Mouse (Mus musculus) embryonic facial prominence, embryonic 13.5 days (tissue): ENCODE measurements around the gene Senp8. TPM values are rescaled to one million over a fixed set of nuclear protein-coding genes. Genes with fewer than 3 reads are reported as not detected.

ENCODE experiments used
- ATAC-seq: fragments of 200-750 bp; cut with Nextera tagmentation; 2 replicates; pipeline ENCODE4 v1.8.0; 2017; ENCODE audit warnings: low read depth; ENCODE audit not compliant: insufficient number of reproducible peaks, insufficient read depth, low FRiP score, low TSS enrichment
- H3K27ac ChIP-seq: fragments of 300-500 bp; sonication (generic); 2 replicates; pipeline ENCODE4 v1.5.1; 2015; ENCODE audit warnings: moderate library complexity, mild to moderate bottlenecking, inconsistent platforms
- H3K27me3 ChIP-seq: fragments of 300-500 bp; sonication (generic); 2 replicates; pipeline ENCODE4 v1.6.1; 2015; ENCODE audit warnings: mild to moderate bottlenecking, inconsistent platforms
- H3K36me3 ChIP-seq: fragments of 300-500 bp; sonication (generic); 2 replicates; pipeline ENCODE4 v1.6.1; 2015; ENCODE audit warnings: mild to moderate bottlenecking, inconsistent platforms
- H3K4me1 ChIP-seq: fragments of 300-500 bp; sonication (generic); 2 replicates; pipeline ENCODE4 v1.6.1; 2015; ENCODE audit warnings: inconsistent platforms
- H3K4me2 ChIP-seq: fragments of 300-500 bp; sonication (generic); 2 replicates; pipeline ENCODE4 v1.6.1; 2015; ENCODE audit warnings: moderate library complexity, mild to moderate bottlenecking, inconsistent platforms
- H3K4me3 ChIP-seq: fragments of 300-500 bp; sonication (generic); 2 replicates; pipeline ENCODE4 v1.5.1; 2015; ENCODE audit warnings: mild to moderate bottlenecking, inconsistent platforms
- H3K9ac ChIP-seq: fragments of 300-500 bp; sonication (generic); 2 replicates; pipeline ENCODE4 v1.6.1; 2015; ENCODE audit warnings: mild to moderate bottlenecking, inconsistent platforms
- H3K9me3 ChIP-seq: fragments of 300-500 bp; sonication (generic); 2 replicates; pipeline ENCODE4 v1.6.1; 2016; ENCODE audit warnings: inconsistent platforms
- WGBS: fragments of 180-500 bp; shearing (Covaris S2); methylation state at CpG from one replicate; pipeline ENCODE4 v1.1.7; 2015; ENCODE audit warnings: mixed read lengths; 5-methylcytosine and 5-hydroxymethylcytosine counted together
- polyA plus RNA-seq: library from polyadenylated mRNA; unstranded; fragments of >200 nt; fragmentation: Nextera tagmentation; extraction: Ambion mirVana; gene quantifications from 2 replicates; pipeline ENCODE4 v1.2.1, GENCODE M21; 2015

Senp8 gene
- polyA plus RNA-seq, 1 experiment from 2014 or later: 11.4 TPM

DNA sequence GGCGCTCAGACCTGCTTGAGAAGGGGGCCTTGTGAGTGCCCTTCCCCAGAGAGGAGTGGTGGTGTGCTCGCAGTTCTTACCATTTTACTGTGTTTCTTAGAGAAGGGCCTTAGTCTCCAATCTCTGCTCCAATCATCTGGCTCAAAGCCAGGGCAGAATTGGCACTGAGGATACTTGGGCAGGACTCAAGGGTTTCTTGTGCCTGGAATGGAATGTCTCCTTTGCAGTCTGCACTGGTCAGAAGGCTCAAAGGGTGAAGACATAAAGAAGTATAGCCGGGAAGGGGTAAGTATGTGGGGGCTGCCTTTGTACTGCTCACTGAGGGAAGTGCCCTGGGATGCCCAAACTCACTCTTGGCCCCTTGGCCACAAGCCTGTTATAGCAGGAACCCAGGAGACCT, 41.3 kb downstream of the Senp8 start:
- Histone ChIP-seq H3K4me1 (0 out of 2 replicates have a peak, but pooled peaks cover 4% of the 10 kb centered on the region), H3K36me3 (no peaks in the 10 kb centered on the region), H3K4me2 (no peak overlapping the region), H3K27me3 (no peaks in the 10 kb centered on the region), H3K4me3 (no peak overlapping the region), H3K9ac (no peak overlapping the region), H3K9me3 (no peaks in the 10 kb centered on the region), H3K27ac (no peak overlapping the region)
- 81% methylated on average over 3 of the region's 3 CpGs for WGBS
- ATAC-seq: no peak

GRCm38 (mm10) chr9:59706850-59707825, 43.4 kb downstream of the Senp8 start:
- WGBS: 63% methylated on average over 10 of the region's 10 CpGs
- Histone ChIP-seq H3K9me3 (no peaks in the 10 kb centered on the region), H3K4me2 (no peak overlapping the region), H3K4me1 (peaks cover 4% of the 10 kb centered on the region; the same call in 1 of the 2 replicates), H3K36me3 (no peaks in the 10 kb centered on the region), H3K4me3 (no peak overlapping the region), H3K27me3 (no peaks in the 10 kb centered on the region), H3K27ac (no peak overlapping the region), H3K9ac (no peak overlapping the region)
- no peak for ATAC-seq

GRCm38 (mm10) chr9:59703099-59703498, 47.4 kb downstream of the Senp8 start:
- H3K27me3 ChIP-seq: no peaks in the 10 kb centered on the region
- no peak overlapping the region for H3K4me3 ChIP-seq
- H3K27ac ChIP-seq: no peak overlapping the region
- no peak for ATAC-seq
- H3K4me2 ChIP-seq: no peak overlapping the region
- WGBS: 57% methylated on average over 6 of the region's 6 CpGs
- no peaks in the 10 kb centered on the region for H3K9me3 ChIP-seq
- H3K4me1 ChIP-seq: no peaks in the 10 kb centered on the region; the same call in 1 of the 2 replicates
- H3K36me3 ChIP-seq: no peaks in the 10 kb centered on the region
- H3K9ac ChIP-seq: no peak overlapping the region

GRCm38 (mm10) chr9:59701094-59701493, 49.4 kb downstream of the Senp8 start:
- Histone ChIP-seq H3K9ac (no peak overlapping the region), H3K36me3 (no peaks in the 10 kb centered on the region), H3K9me3 (no peaks in the 10 kb centered on the region), H3K27me3 (no peaks in the 10 kb centered on the region), H3K4me3 (no peak overlapping the region), H3K4me2 (no peak overlapping the region), H3K4me1 (no peaks in the 10 kb centered on the region; the same call in 1 of the 2 replicates), H3K27ac (no peak overlapping the region)
- 77% methylated on average over 7 of the region's 7 CpGs for WGBS
- no peak for ATAC-seq

GRCm38 (mm10) chr9:59696381-59696780, 54.1 kb downstream of the Senp8 start:
- no peak for ATAC-seq
- Histone ChIP-seq H3K9ac (no peak overlapping the region), H3K27ac (no peak overlapping the region), H3K36me3 (no peaks in the 10 kb centered on the region), H3K9me3 (no peaks in the 10 kb centered on the region), H3K4me1 (peaks cover 28% of the 10 kb centered on the region), H3K27me3 (no peaks in the 10 kb centered on the region), H3K4me3 (no peak overlapping the region), H3K4me2 (no peak overlapping the region)
- WGBS: 72% methylated on average over 3 of the region's 3 CpGs

DNA sequence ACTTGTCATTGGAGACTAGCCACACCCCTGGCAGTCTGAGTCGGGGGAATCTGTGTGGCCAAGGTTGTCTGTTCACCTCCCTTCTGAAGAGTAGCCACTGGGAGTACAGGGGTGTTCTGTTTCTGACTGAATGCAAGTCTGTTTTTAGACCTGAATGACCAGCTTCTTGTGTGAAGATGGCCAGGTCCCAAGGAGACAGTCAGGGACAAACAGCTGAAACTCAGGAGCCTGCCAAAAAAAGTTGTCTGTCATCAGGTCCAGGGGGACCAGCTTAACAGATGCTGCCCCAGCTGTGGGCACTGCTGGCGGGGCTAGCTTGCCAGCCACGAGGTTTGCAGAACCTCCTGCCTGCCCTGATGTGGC, 55.1 kb downstream of the Senp8 start:
- 23% methylated on average over 3 of the region's 3 CpGs for WGBS
- no peaks in the 10 kb centered on the region for H3K27me3 ChIP-seq
- no peak for ATAC-seq
- H3K4me3 ChIP-seq: no peak overlapping the region
- no peak overlapping the region for H3K9ac ChIP-seq
- peaks cover 28% of the 10 kb centered on the region for H3K4me1 ChIP-seq
- no peaks in the 10 kb centered on the region for H3K9me3 ChIP-seq
- no peaks in the 10 kb centered on the region for H3K36me3 ChIP-seq
- H3K27ac ChIP-seq: peak overlapping the region; percentile 39; the same call in 1 of the 2 replicates
- no peak overlapping the region for H3K4me2 ChIP-seq

DNA sequence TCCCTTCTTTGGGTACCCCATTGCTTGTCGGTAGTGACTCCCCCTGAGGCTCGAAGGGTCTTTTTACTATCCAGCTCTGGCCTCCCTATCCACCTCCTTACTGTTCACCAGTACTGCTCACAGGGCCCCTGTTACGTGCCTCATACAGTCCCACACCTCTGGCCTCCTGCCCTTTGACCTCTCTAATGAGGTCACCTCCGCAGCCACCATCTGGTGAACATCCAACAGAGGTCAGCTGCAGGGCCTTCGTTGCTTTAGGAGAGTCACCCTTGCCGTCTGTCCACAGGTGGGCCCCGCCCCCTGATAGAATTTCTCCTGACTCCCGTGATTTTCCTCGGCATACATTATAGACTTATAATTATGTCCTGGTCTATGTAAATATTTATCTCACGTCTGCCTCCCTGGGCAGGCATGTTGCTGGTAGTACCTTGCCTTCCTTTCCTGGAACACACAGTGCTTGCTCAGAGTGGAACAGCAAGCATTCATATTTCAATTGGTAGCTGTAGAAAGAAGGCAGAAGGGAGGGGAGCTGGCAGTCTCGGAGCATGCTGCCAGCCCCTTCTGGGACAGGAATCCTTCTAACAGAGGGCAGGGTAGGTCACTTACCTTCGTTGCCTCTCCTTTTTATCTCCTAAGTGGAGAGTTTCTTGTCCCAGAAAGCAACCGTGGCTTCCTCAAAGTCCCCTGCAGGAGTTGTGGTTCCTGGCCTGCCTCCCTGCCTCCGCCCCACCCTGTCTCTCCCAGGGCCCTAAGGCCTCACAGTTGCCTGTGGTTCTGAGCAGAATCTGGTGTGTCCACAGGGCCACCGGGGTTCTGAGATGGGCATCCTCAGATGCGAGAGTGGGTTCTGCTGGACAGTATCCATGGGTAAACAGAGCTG, 55.7 kb downstream of the Senp8 start:
- 31% methylated on average over 16 of the region's 16 CpGs for WGBS
- Histone ChIP-seq H3K27me3 (no peaks in the 10 kb centered on the region), H3K27ac (peak overlapping the region; percentile 39; the same call in 1 of the 2 replicates), H3K4me1 (peaks cover 28% of the 10 kb centered on the region), H3K9me3 (no peaks in the 10 kb centered on the region), H3K4me3 (no peak overlapping the region), H3K4me2 (no peak overlapping the region), H3K36me3 (no peaks in the 10 kb centered on the region), H3K9ac (0 out of 2 replicates have a peak overlapping the region, but pooled peaks have one; percentile 32)
- no peak for ATAC-seq

DNA sequence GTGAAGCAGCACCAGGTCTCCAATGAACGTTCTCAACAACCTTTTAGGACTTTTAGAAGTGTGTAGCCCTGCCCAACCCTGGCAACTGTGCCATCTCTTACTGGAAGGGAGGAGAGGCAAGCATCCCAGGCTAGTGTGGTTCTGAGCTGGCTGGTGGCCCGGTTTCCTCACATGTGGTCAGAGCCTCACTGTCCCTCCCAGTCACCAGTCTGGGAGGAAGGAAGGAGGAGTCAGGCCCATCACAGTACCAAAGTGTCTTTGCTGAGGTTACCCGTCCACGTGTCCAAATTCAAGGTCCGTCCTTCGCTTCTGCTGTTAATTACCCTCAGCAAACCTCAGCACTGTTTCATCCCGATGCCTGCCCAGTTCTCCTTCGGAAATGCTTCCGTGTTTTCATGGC, 58.4 kb downstream of the Senp8 start:
- peak overlapping the region; percentile 32 for H3K9ac ChIP-seq
- ATAC-seq: no peak
- peak overlapping the region; percentile 70 for H3K27ac ChIP-seq
- 21% methylated on average over 9 of the region's 9 CpGs for WGBS
- H3K36me3 ChIP-seq: no peaks in the 10 kb centered on the region
- no peaks in the 10 kb centered on the region for H3K27me3 ChIP-seq
- no peaks in the 10 kb centered on the region for H3K9me3 ChIP-seq
- peaks cover 28% of the 10 kb centered on the region for H3K4me1 ChIP-seq
- H3K4me2 ChIP-seq: peak overlapping the region; percentile 65
- H3K4me3 ChIP-seq: peak overlapping the region; percentile 38

- H3K9me3 ChIP-seq: no peaks in the 10 kb centered on the region
- H3K9ac ChIP-seq: peak overlapping the region; percentile 32
- ATAC-seq: peak; percentile 85
- WGBS: 6% methylated on average over 23 of the region's 23 CpGs
- H3K27ac ChIP-seq: peak overlapping the region; percentile 70
- H3K4me2 ChIP-seq: peak overlapping the region; percentile 65
- H3K4me3 ChIP-seq: peak overlapping the region; percentile 38
- no peaks in the 10 kb centered on the region for H3K27me3 ChIP-seq
- peaks cover 28% of the 10 kb centered on the region for H3K4me1 ChIP-seq
- H3K36me3 ChIP-seq: no peaks in the 10 kb centered on the region
Observed at GRCm38 (mm10) chr9:59691635-59692094, 58.8 kb downstream of the Senp8 start.

GRCm38 (mm10) chr9:59687416-59688046, 63.0 kb downstream of the Senp8 start:
- Histone ChIP-seq H3K27me3 (no peaks in the 10 kb centered on the region), H3K4me1 (peaks cover 12% of the 10 kb centered on the region), H3K27ac (no peak overlapping the region), H3K9ac (no peak overlapping the region), H3K36me3 (no peaks in the 10 kb centered on the region), H3K4me3 (no peak overlapping the region), H3K9me3 (no peaks in the 10 kb centered on the region), H3K4me2 (no peak overlapping the region)
- 32% methylated on average over 6 of the region's 6 CpGs for WGBS
- ATAC-seq: no peak
